Mouse (Mus musculus): Measurements from ENCODE around the gene Tead1.

Tead1 gene

GRCm38 (mm10) chr7:112679171-112679512, at the start of gene Tead1:
Gene Tead1 (plus strand): TSS chr7:112679318.
- peak; percentile 97 for DNase-seq (ENCODE audit: low spot score)

- no peak for DNase-seq (ENCODE audit: low spot score)
These were observed 44.5 kb upstream of the Tead1 start for GRCm38 (mm10) chr7:112634505-112635213.

- no peak for DNase-seq (ENCODE audit: low spot score)
These were observed 43.2 kb upstream of the Tead1 start for GRCm38 (mm10) chr7:112635936-112636335.

- DNase-seq (ENCODE audit: low spot score) = no peak
These were observed 35.1 kb upstream of the Tead1 start for GRCm38 (mm10) chr7:112643866-112644543.

GRCm38 (mm10) chr7:112644701-112645100, 34.4 kb upstream of the Tead1 start:
- no peak for DNase-seq (ENCODE audit: low spot score)

- no peak for DNase-seq (ENCODE audit: low spot score)
These were observed 33.4 kb upstream of the Tead1 start for GRCm38 (mm10) chr7:112645724-112646123.

- no peak for DNase-seq (ENCODE audit: low spot score)
These were observed 31.7 kb upstream of the Tead1 start for GRCm38 (mm10) chr7:112647417-112647816.

- DNase-seq (ENCODE audit: low spot score) = peak; percentile 79
These were observed 22.9 kb upstream of the Tead1 start for GRCm38 (mm10) chr7:112656141-112656662.

- no peak for DNase-seq (ENCODE audit: low spot score)
These were observed 20.2 kb upstream of the Tead1 start for GRCm38 (mm10) chr7:112658939-112659338.

GRCm38 (mm10) chr7:112659816-112660215, 19.3 kb upstream of the Tead1 start:
- no peak for DNase-seq (ENCODE audit: low spot score)

GRCm38 (mm10) chr7:112660325-112660724, 18.8 kb upstream of the Tead1 start:
- no peak for DNase-seq (ENCODE audit: low spot score)

- DNase-seq (ENCODE audit: low spot score) = no peak
These were observed 16.5 kb upstream of the Tead1 start for GRCm38 (mm10) chr7:112662398-112663313.

GRCm38 (mm10) chr7:112663314-112663966, 15.7 kb upstream of the Tead1 start:
- peak; percentile 37 for DNase-seq (ENCODE audit: low spot score)

GRCm38 (mm10) chr7:112669993-112670392, 9.1 kb upstream of the Tead1 start:
- DNase-seq (ENCODE audit: low spot score) = peak; percentile 53

GRCm38 (mm10) chr7:112678418-112679170, 524 bp upstream of the Tead1 start:
- DNase-seq (ENCODE audit: low spot score) = peak; percentile 75

GRCm38 (mm10) chr7:112679513-112680245, 561 bp downstream of the Tead1 start:
- DNase-seq (ENCODE audit: low spot score) = peak; percentile 61

GRCm38 (mm10) chr7:112680498-112681251, 1.6 kb downstream of the Tead1 start:
- peak; percentile 57 for DNase-seq (ENCODE audit: low spot score)

GRCm38 (mm10) chr7:112684626-112685561, 5.8 kb downstream of the Tead1 start:
- no peak for DNase-seq (ENCODE audit: low spot score)

Measured in urinary bladder, postnatal 14 days (tissue).